Comparison of ENCODE assay signal across 18 mouse cellular contexts in the genomic region with DNA sequence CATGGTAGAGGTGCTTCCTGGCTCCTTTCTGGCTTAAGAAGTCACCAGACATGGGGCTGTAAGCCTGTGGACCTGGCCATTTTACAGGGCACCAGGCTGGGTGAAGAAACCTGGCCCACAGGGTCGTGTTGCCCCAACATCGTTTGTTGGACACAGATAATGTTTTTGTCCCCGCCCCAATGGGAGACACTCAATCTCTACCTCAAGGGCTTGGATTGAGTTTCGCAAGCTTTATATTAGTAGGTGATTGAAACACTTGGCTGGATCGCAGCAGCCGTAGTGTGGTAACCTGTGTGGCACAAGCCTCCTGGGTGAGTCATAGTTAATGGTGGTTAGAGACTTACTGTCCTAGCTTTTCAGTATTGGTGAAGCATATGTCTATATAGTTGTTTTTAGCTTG. TPM values are rescaled to one million over a fixed set of nuclear protein-coding genes. Genes with fewer than 3 reads are reported as not detected.
A peak's percentile ranks its signal among the peaks of the same experiment; 100 is the strongest.
DNase-seq lines count a peak whose midpoint lies in the region; ATAC-seq and TF ChIP-seq lines count a peak whose summit lies in the region.
"Had no signal": no experiment of that assay in that cellular context is flagged by ENCODE, and none has a peak within 500 bp of the region (broad histone marks: within the 10 kb centered on the region; RNA-seq: fewer than 3 reads in every experiment).

No protein-coding gene starts in this region.

- 50% methylated on average over 6 of the region's 6 CpGs for WGBS in intestine, postnatal 0 days
- 72% methylated on average over 6 of the region's 6 CpGs for WGBS in intestine, embryonic 16.5 days

- no peak for TF ChIP-seq CTCF in intestine, postnatal 0 days (IDR thresholded peaks at IDR 0.05; ENCODE audit: low read depth)

- intact Hi-C loops in left cerebral cortex, postnatal 10 days (cut with DNase I), result no loop called here

- H3K4me1 ChIP-seq in intestine, postnatal 0 days (replicated peaks; ENCODE audit: control insufficient read depth, insufficient read depth, low read length), result peaks cover 15% of the 10 kb centered on the region
- peaks cover 46% of the 10 kb centered on the region for H3K4me1 ChIP-seq in intestine, embryonic 16.5 days (ENCODE audit: control insufficient read depth, insufficient read depth, low read length)

- no peaks in the 10 kb centered on the region for H3K27me3 ChIP-seq in intestine, postnatal 0 days (replicated peaks; ENCODE audit: control insufficient read depth, insufficient read depth, low read length)
- no peaks in the 10 kb centered on the region for H3K27me3 ChIP-seq in intestine, embryonic 16.5 days (replicated peaks; ENCODE audit: control insufficient read depth, insufficient read depth, low read length)
- H3K27me3 ChIP-seq: CH12.LX; forebrain, embryonic 13.5 days; limb, embryonic 15.5 days; midbrain, embryonic 12.5 days had no signal

- H3K4me3 ChIP-seq in intestine, postnatal 0 days (ENCODE audit: low read depth, low read length), result no peak overlapping the region
- no peak overlapping the region for H3K4me3 ChIP-seq in intestine, embryonic 16.5 days (ENCODE audit: low read length)
- H3K4me3 ChIP-seq: forebrain, embryonic 13.5 days; limb, embryonic 15.5 days; midbrain, embryonic 12.5 days had no signal

- no peaks in the 10 kb centered on the region for H3K36me3 ChIP-seq in intestine, postnatal 0 days (ENCODE audit: control insufficient read depth, insufficient read depth)
- H3K36me3 ChIP-seq in intestine, embryonic 16.5 days (ENCODE audit: control insufficient read depth, insufficient read depth, low read length), result no peaks in the 10 kb centered on the region
- H3K36me3 ChIP-seq: limb, embryonic 15.5 days; midbrain, embryonic 12.5 days had no signal

- H3K27ac ChIP-seq in intestine, postnatal 0 days (ENCODE audit: low read depth, low read length), result no peak overlapping the region
- H3K27ac ChIP-seq in intestine, embryonic 16.5 days (ENCODE audit: low read length), result no peak overlapping the region
- H3K27ac ChIP-seq: forebrain, embryonic 13.5 days; hindbrain, postnatal 0 days; limb, embryonic 15.5 days; midbrain, embryonic 12.5 days had no signal

- 0 out of 2 replicates have a peak, but pooled peaks have one; percentile 21 for ATAC-seq in intestine, postnatal 0 days
- ATAC-seq in intestine, embryonic 16.5 days, result no peak
- ATAC-seq in granulocyte monocyte progenitor cell, adult 5-6 weeks (replicated peaks; ENCODE audit: poor library complexity, severe bottlenecking), result peak; percentile 85
- ATAC-seq: forebrain, embryonic 13.5 days; hindbrain, postnatal 0 days had no signal

- DNase-seq in 3T3-L1 (ENCODE audit: low read depth, low spot score) (peak; percentile 64), NIH3T3 (ENCODE audit: low read depth) (peak; percentile 59)
- DNase-seq in left cerebral cortex, postnatal 10 days (ENCODE audit: extremely low spot score in 1 of 2, low spot score in 2 of 2), result no peak
- no peak for DNase-seq in frontal cortex, postnatal 14 days (ENCODE audit: low spot score in 2 of 2)
- DNase-seq in cerebellum, adult 9-10 months, result no peak
- DNase-seq: cerebellum, adult 11 months; heart, postnatal 4 days; kidney, adult 2 months; kidney, postnatal 36 days; thymus, postnatal 4 days had no signal

- H3K9ac ChIP-seq in intestine, postnatal 0 days (ENCODE audit: low read depth, low read length), result no peak overlapping the region
- H3K9ac ChIP-seq in intestine, embryonic 16.5 days (ENCODE audit: low read depth, low read length), result no peak overlapping the region
- H3K9ac ChIP-seq: forebrain, embryonic 13.5 days; limb, embryonic 15.5 days; midbrain, embryonic 12.5 days had no signal

- no peaks in the 10 kb centered on the region for H3K9me3 ChIP-seq in intestine, postnatal 0 days (ENCODE audit: control insufficient read depth)
- H3K9me3 ChIP-seq in intestine, embryonic 16.5 days (ENCODE audit: control insufficient read depth, low read length), result no peaks in the 10 kb centered on the region
- H3K9me3 ChIP-seq: forebrain, embryonic 13.5 days; limb, embryonic 15.5 days; midbrain, embryonic 12.5 days had no signal

- H3K4me2 ChIP-seq in intestine, postnatal 0 days (replicated peaks; ENCODE audit: low read depth), result no peak overlapping the region
- no peak overlapping the region for H3K4me2 ChIP-seq in intestine, embryonic 16.5 days (ENCODE audit: low read depth, low read length)
- H3K4me2 ChIP-seq: forebrain, embryonic 13.5 days; limb, embryonic 15.5 days; midbrain, embryonic 12.5 days had no signal

RNA-seq across cellular contexts. Expression of gene Spred2, which starts 36.9 kb away (rescaled TPM):
- polyA plus RNA-seq in intestine, postnatal 0 days (2015; fragmentation: Nextera tagmentation; extraction: Ambion mirVana), result 5.6 and 5.7 TPM in 2 replicates
- polyA plus RNA-seq in intestine, embryonic 16.5 days (2015; fragmentation: Nextera tagmentation; extraction: Ambion mirVana), result 4.4 and 4.9 TPM in 2 replicates
- 16.8 and 19.4 TPM in 2 replicates for total RNA-seq in granulocyte monocyte progenitor cell, adult 5-6 weeks (2014; fragmentation: Nextera tagmentation)
- total RNA-seq in granulocyte monocyte progenitor cell, adult 5-6 weeks (2017), result 4.6 and 6.8 TPM in 2 replicates
- total RNA-seq in left cerebral cortex, postnatal 10 days (2021), result 10 to 100 TPM; 63.9 to 68.4 TPM

Comparison
In these comparisons a context has a peak if more than half of its experiments do, and no peak if none do; other contexts are left out.
1. DNase-seq: peak in 3T3-L1 (single experiment) and NIH3T3 (single experiment); none in left cerebral cortex, postnatal 10 days (0 of 2), frontal cortex, postnatal 14 days (0 of 2) and cerebellum, adult 9-10 months (single experiment).